Mouse (Mus musculus): Measurements from ENCODE around the gene Timm17b. TPM values are rescaled to one million over a fixed set of nuclear protein-coding genes. Genes with fewer than 3 reads are reported as not detected.

The Timm17b gene
- total and polyA plus RNA-seq, 2 experiments = 20.7 to 53.7 TPM

DNA sequence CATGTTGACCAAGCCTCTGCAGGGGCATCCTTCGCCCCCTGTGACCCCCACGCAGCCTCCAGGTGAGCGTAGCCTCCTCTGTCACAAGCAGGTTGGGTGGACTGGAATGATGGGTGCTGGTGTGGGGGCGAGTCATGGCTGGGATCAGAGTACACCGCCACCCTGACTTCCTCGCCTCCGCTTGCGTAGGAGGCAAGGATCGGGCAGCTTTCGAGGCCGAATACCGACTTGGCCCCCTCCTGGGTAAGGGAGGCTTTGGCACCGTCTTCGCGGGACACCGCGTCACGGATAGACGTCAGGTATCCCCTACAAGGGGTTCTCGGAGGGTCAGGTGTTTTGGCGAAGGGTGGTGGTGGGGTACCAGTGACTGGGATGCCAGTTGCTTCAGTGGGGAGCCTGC, 20.7 kb upstream of the Timm17b start:
- Histone ChIP-seq H3K4me3 (ENCODE audit: insufficient read depth, low read depth, low read length) (peak overlapping the region; percentile 62; the same call in 1 of the 2 replicates), H3K27ac (replicated peaks; ENCODE audit: insufficient read depth, low read depth, low read length) (no peak overlapping the region; the same call in 1 of the 2 replicates), H3K27me3 (ENCODE audit: control insufficient read depth, insufficient read depth, low read length) (no peaks in the 10 kb centered on the region), H3K4me1 (ENCODE audit: control insufficient read depth, insufficient read depth, low read length) (no peaks in the 10 kb centered on the region), H3K36me3 (ENCODE audit: control insufficient read depth, insufficient read depth, low read length) (no peaks in the 10 kb centered on the region; the same call in 1 of the 2 replicates), H3K79me2 (ENCODE audit: control insufficient read depth, insufficient read depth, low read length) (no peaks in the 10 kb centered on the region), H3K9ac (ENCODE audit: low read depth, low read length) (peak overlapping the region; percentile 68)
- TF ChIP-seq POLR2A (IDR thresholded peaks at IDR 0.05; ENCODE audit: extremely low read depth, insufficient read depth, low read length) (no peak), CTCF (IDR thresholded peaks at IDR 0.05; ENCODE audit: low read depth, low read length) (no peak)
- no peak for DNase-seq (ENCODE audit: extremely low read depth, low read depth, low spot score)
- WGBS = under 1% methylated on average over 21 of the region's 21 CpGs

DNA sequence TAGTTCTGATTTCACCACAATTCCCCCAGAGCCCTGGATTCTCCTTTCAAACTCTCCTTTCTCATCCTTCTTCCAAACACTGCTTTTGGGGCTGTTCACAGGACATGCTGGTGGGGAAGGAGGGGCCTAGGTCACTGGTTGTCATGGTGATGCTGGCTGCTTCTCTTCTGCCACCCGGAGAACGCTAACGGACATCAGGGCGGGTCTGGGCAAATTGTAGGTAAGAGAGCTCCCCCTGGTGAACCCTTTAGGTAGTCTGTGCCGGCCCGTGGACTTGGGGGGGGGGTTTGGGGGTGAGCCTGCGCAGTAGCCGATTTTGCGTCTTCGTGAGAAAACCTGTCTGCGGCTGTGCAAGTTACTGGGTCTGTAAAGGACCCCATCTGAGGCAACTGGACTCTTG, 19.3 kb upstream of the Timm17b start:
- WGBS = 2% methylated on average over 11 of the region's 11 CpGs
- Histone ChIP-seq H3K79me2 (ENCODE audit: control insufficient read depth, insufficient read depth, low read length) (peaks cover 5% of the 10 kb centered on the region; the same call in 1 of the 2 replicates), H3K4me3 (ENCODE audit: insufficient read depth, low read depth, low read length) (no peak overlapping the region), H3K27ac (replicated peaks; ENCODE audit: insufficient read depth, low read depth, low read length) (no peak overlapping the region), H3K36me3 (ENCODE audit: control insufficient read depth, insufficient read depth, low read length) (no peaks in the 10 kb centered on the region; the same call in 1 of the 2 replicates), H3K27me3 (ENCODE audit: control insufficient read depth, insufficient read depth, low read length) (no peaks in the 10 kb centered on the region), H3K9ac (ENCODE audit: low read depth, low read length) (0 out of 2 replicates have a peak overlapping the region, but pooled peaks have one; percentile 28), H3K4me1 (ENCODE audit: control insufficient read depth, insufficient read depth, low read length) (no peaks in the 10 kb centered on the region)
- peak; percentile 61 for DNase-seq (ENCODE audit: extremely low read depth, low read depth, low spot score)
- TF ChIP-seq POLR2A (IDR thresholded peaks at IDR 0.05; ENCODE audit: extremely low read depth, insufficient read depth, low read length) (no peak), CTCF (IDR thresholded peaks at IDR 0.05; ENCODE audit: low read depth, low read length) (peak; percentile 57)

DNA sequence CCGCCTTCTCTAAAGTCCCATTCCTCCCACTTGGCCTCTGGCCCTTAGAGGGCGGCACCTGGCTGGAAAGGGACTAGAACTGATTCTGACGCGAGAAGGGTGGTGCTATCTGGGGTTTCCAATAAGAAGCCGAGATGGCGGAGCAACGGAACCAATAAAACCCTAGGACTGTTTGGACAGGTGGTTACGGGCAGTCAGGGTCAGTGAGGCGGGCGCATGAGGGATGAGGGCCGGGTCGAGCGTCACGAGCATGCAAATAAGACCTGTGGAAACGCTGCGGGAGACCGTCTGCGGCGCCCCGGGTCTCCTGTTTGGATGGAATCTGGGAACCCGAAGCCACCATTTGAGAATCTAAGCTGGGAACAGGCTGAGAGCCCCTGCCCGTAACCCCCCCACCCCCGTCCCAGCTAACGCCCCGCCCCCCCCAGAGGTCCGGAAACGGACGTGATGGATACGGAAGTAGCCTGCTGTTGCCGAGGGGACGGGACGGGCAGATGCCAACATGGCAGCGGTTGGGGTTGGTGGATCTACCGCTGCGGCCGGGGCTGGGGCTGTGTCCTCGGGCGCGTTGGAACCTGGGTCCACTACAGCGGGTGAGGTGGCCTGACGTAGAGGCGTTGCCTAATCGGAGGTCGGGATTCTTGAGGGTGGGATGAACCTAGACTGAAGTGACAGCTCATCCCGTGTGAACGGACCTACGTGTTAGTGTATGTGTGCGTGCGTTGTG, 15.2 kb upstream of the Timm17b start, which contains the start of gene Slc35a2:
TSS of gene Slc35a2 (plus strand) at position 188 of the 727 bp plus-strand sequence.
- DNase-seq (ENCODE audit: extremely low read depth, low read depth, low spot score) = peak; percentile 93
- peak within 1 kb of the TSS; percentile 88 for H3K4me3 ChIP-seq (ENCODE audit: insufficient read depth, low read depth, low read length)
- no peaks in the 10 kb centered on the region for H3K27me3 ChIP-seq (ENCODE audit: control insufficient read depth, insufficient read depth, low read length)
- H3K36me3 ChIP-seq (ENCODE audit: control insufficient read depth, insufficient read depth, low read length) = peaks cover 1% of the 10 kb centered on the region; the same call in 1 of the 2 replicates
- under 1% methylated on average over 46 of the region's 49 CpGs for WGBS
- no peaks in the 10 kb centered on the region for H3K4me1 ChIP-seq (ENCODE audit: control insufficient read depth, insufficient read depth, low read length)
- no peak for TF ChIP-seq CTCF (IDR thresholded peaks at IDR 0.05; ENCODE audit: low read depth, low read length)
- peak; percentile 35; the same call in 1 of the 2 replicates for TF ChIP-seq POLR2A (IDR thresholded peaks at IDR 0.05; ENCODE audit: extremely low read depth, insufficient read depth, low read length)
- peak within 1 kb of the TSS; percentile 84 for H3K27ac ChIP-seq (replicated peaks; ENCODE audit: insufficient read depth, low read depth, low read length)
- peaks cover 6% of the 10 kb centered on the region; the same call in 1 of the 2 replicates for H3K79me2 ChIP-seq (ENCODE audit: control insufficient read depth, insufficient read depth, low read length)
- H3K9ac ChIP-seq (ENCODE audit: low read depth, low read length) = peak within 1 kb of the TSS; percentile 72

DNA sequence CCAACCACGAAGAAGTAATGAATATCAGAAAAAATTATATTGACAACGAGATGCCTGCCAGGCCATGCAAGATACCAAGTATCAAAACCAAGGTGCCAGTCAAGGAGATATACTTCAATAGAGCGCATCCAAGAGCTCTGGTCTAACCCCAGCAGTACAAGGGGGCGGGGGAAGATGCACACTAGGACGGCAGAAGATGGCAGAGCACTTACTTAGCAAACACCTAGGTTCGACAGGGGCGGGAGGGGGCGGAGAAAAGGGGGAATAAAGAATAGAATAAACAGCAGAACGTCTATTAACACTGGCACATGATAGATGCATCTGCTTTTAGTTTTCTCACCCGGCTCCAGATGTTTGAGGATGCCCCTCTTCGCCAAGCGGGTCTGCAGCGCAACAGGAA, 946 bp upstream of the Timm17b start:
- peak; percentile 5 for DNase-seq (ENCODE audit: extremely low read depth, low read depth, low spot score)
- Histone ChIP-seq H3K79me2 (ENCODE audit: control insufficient read depth, insufficient read depth, low read length) (peaks cover 2% of the 10 kb centered on the region; the same call in 1 of the 2 replicates), H3K27ac (replicated peaks; ENCODE audit: insufficient read depth, low read depth, low read length) (peak overlapping the region; percentile 88), H3K9ac (ENCODE audit: low read depth, low read length) (peak overlapping the region; percentile 72), H3K27me3 (ENCODE audit: control insufficient read depth, insufficient read depth, low read length) (no peaks in the 10 kb centered on the region), H3K4me3 (ENCODE audit: insufficient read depth, low read depth, low read length) (peak overlapping the region; percentile 59), H3K36me3 (ENCODE audit: control insufficient read depth, insufficient read depth, low read length) (peaks cover 6% of the 10 kb centered on the region), H3K4me1 (ENCODE audit: control insufficient read depth, insufficient read depth, low read length) (no peaks in the 10 kb centered on the region; the same call in 1 of the 2 replicates)
- 9% methylated on average over 13 of the region's 13 CpGs for WGBS
- TF ChIP-seq CTCF (IDR thresholded peaks at IDR 0.05; ENCODE audit: low read depth, low read length) (no peak), POLR2A (IDR thresholded peaks at IDR 0.05; ENCODE audit: extremely low read depth, insufficient read depth, low read length) (no peak)

DNA sequence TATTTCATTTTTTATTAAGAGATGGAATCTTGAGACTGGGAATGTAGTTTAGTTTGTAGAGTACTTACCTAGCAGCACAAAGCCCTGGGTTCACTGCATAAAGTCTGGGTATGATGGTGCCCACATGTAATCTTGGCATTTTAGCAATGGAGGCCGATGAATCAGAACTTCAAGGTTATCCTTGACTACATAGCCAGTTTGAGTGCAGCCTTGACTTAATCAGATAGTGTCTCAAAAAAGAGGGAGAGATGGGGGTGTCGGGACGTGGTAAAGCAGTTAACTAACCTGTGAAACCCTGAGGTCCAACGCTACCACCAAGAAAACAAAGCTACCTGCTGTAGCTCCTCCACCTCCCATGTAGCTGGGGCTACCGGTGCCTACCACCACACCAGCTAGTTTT, 5.3 kb downstream of the Timm17b start:
- no peak for TF ChIP-seq CTCF (IDR thresholded peaks at IDR 0.05; ENCODE audit: low read depth, low read length)
- TF ChIP-seq POLR2A (IDR thresholded peaks at IDR 0.05; ENCODE audit: extremely low read depth, insufficient read depth, low read length) = no peak
- Histone ChIP-seq H3K4me1 (ENCODE audit: control insufficient read depth, insufficient read depth, low read length) (no peaks in the 10 kb centered on the region), H3K27me3 (ENCODE audit: control insufficient read depth, insufficient read depth, low read length) (no peaks in the 10 kb centered on the region), H3K36me3 (ENCODE audit: control insufficient read depth, insufficient read depth, low read length) (peaks cover 1% of the 10 kb centered on the region; the same call in 1 of the 2 replicates), H3K79me2 (ENCODE audit: control insufficient read depth, insufficient read depth, low read length) (peaks cover 2% of the 10 kb centered on the region; the same call in 1 of the 2 replicates), H3K27ac (replicated peaks; ENCODE audit: insufficient read depth, low read depth, low read length) (no peak overlapping the region), H3K4me3 (ENCODE audit: insufficient read depth, low read depth, low read length) (no peak overlapping the region), H3K9ac (ENCODE audit: low read depth, low read length) (no peak overlapping the region)
- 94% methylated on average over 5 of the region's 5 CpGs for WGBS
- no peak for DNase-seq (ENCODE audit: extremely low read depth, low read depth, low spot score)
